ENCODE assay signal across 23 mouse cellular contexts in the genomic region with DNA sequence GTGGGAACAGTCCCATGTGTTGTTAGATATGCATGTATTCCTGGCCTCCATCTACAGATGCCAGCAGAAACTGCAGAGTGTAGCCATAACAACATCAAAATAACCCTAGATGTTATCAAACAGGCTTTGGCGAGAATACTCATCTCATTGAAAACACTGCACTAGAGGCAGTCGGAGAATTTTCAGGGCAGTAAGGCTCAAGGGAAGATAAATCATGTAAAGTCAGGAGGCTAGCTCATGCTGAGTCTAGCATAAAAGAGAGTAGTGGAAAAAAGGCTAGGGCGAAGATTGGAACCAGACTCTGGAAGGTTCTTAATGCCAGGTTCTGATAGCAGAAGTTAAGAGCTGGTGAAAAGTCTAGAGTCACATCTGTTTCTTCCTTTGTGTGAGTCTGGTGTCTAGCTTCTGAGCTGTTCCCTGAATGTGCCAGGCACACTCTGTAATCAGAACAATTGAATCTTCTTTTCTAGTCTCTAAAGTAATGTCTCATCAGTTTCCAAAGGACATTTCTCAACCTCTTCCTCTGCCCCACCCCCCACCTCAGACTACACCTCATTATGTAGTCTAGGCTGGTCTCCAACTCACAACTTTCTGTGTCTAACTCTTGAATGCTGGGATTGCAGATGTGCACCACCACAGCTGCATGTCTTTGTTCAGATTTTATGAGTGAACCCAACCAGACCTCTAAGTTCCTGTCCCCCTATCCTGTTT.
DNase-seq lines count a peak whose midpoint lies in the region; ATAC-seq and TF ChIP-seq lines count a peak whose summit lies in the region.
"Had no signal": no experiment of that assay in that cellular context is flagged by ENCODE, and none has a peak within 500 bp of the region (broad histone marks: within the 10 kb centered on the region; RNA-seq: fewer than 3 reads in every experiment).

No protein-coding gene starts in this region.

- no peaks in the 10 kb centered on the region for H3K79me2 ChIP-seq in CH12.LX (replicated peaks; ENCODE audit: control insufficient read depth, extremely low read depth, insufficient read depth, poor library complexity, severe bottlenecking)

- dilution Hi-C loops in CH12.LX (cut with MboI; ENCODE audit: extremely low pct_ligation_motif_present, extremely low pct_unique_long_range_greater_than_20kb, low sequenced_read_pairs), result no loop called here

- in situ Hi-C loops in CH12.LX (cut with MboI; ENCODE audit: low pct_ligation_motif_present, low pct_unique_long_range_greater_than_20kb, low sequenced_read_pairs), result no loop called here

- H3K27ac ChIP-seq in embryonic facial prominence, embryonic 14.5 days (replicated peaks; ENCODE audit: low read depth, low read length), result no peak overlapping the region
- no peak overlapping the region for H3K27ac ChIP-seq in embryonic facial prominence, embryonic 10.5 days (replicated peaks)
- H3K27ac ChIP-seq in CH12.LX (ENCODE audit: insufficient read depth, low read depth), result no peak overlapping the region
- H3K27ac ChIP-seq: heart, embryonic 15.5 days; hindbrain, embryonic 14.5 days had no signal

- no peak for TF ChIP-seq EP300 in CH12.LX (IDR thresholded peaks at IDR 0.05; ENCODE audit: low read length)

- H3K9ac ChIP-seq in embryonic facial prominence, embryonic 14.5 days (ENCODE audit: low read depth, low read length), result no peak overlapping the region
- no peak overlapping the region for H3K9ac ChIP-seq in CH12.LX (ENCODE audit: insufficient read depth, low read depth)
- H3K9ac ChIP-seq: heart, embryonic 15.5 days; hindbrain, embryonic 14.5 days had no signal

- no peaks in the 10 kb centered on the region for H3K36me3 ChIP-seq in embryonic facial prominence, embryonic 14.5 days (ENCODE audit: control insufficient read depth, insufficient read depth, low read length)
- no peaks in the 10 kb centered on the region for H3K36me3 ChIP-seq in embryonic facial prominence, embryonic 10.5 days (replicated peaks)
- H3K36me3 ChIP-seq in CH12.LX (replicated peaks in 1 of 2; ENCODE audit: control insufficient read depth in 1 of 2, insufficient read depth in 1 of 2, low read length in 1 of 2), result no peaks in the 10 kb centered on the region
- H3K36me3 ChIP-seq: heart, embryonic 15.5 days had no signal

- no peak overlapping the region for H3K4me2 ChIP-seq in embryonic facial prominence, embryonic 14.5 days (ENCODE audit: low read depth, low read length)
- peak overlapping the region; percentile 66; the same call in 1 of the 2 replicates for H3K4me2 ChIP-seq in CH12.LX (ENCODE audit: insufficient read depth, low read depth, poor library complexity, severe bottlenecking)
- H3K4me2 ChIP-seq: heart, embryonic 11.5 days; heart, embryonic 15.5 days; hindbrain, embryonic 14.5 days had no signal

- DNase-seq in embryonic facial prominence, embryonic 14.5 days (ENCODE audit: low spot score), result peak; percentile 3
- no peak for DNase-seq in embryonic facial prominence, embryonic 10.5 days (ENCODE audit: low spot score)
- peak; percentile 12 for DNase-seq in layer of hippocampus, adult 9-11 months
- DNase-seq in layer of hippocampus, adult 8-10 months (ENCODE audit: low spot score in 2 of 2), result no peak
- DNase-seq in CH12.LX (ENCODE audit: extremely low read depth), result no peak
- peak; percentile 52 for DNase-seq in lung, postnatal 10 days
- no peak for DNase-seq in frontal cortex, postnatal 36 days (ENCODE audit: low spot score in 2 of 2)
- no peak for DNase-seq in Muller cell, postnatal 12 days (ENCODE audit: inconsistent ontology term)
- DNase-seq: adrenal gland, adult 2 months; adrenal gland, postnatal 36 days; B cell, adult 2 months; cerebellum, adult 2 months; cerebellum, postnatal 10 days; gastrocnemius, postnatal 36 days; heart, adult 11 months; heart, postnatal 14 days had no signal

- TF ChIP-seq CTCF in CH12.LX (conservative IDR thresholded peaks at IDR 0.05 in 1 of 2, IDR thresholded peaks at IDR 0.05 in 1 of 2; ENCODE audit: low read depth in 2 of 2, low read length in 2 of 2), result no peak

- no peak for TF ChIP-seq POLR2A in CH12.LX (IDR thresholded peaks at IDR 0.05; ENCODE audit: low read depth, low read length)

- no peaks in the 10 kb centered on the region for H3K4me1 ChIP-seq in embryonic facial prominence, embryonic 14.5 days (ENCODE audit: control insufficient read depth, insufficient read depth, low read length)
- no peaks in the 10 kb centered on the region for H3K4me1 ChIP-seq in embryonic facial prominence, embryonic 10.5 days
- H3K4me1 ChIP-seq in CH12.LX (ENCODE audit: control insufficient read depth in 1 of 2, insufficient read depth in 2 of 2), result peaks cover 0 to 14% of the 10 kb centered on the region in 2 experiments; a peak in 2 of 4 replicates
- H3K4me1 ChIP-seq: heart, embryonic 15.5 days had no signal

- ATAC-seq in embryonic facial prominence, embryonic 14.5 days (ENCODE audit: low read depth), result no peak
- ATAC-seq: activated CD4-positive, CD25-positive, alpha-beta regulatory T cell, adult 4 months; CD4-positive, CD25-positive, alpha-beta regulatory T cell, adult 4 months; forebrain, embryonic 16.5 days; Patski had no signal

- H3K4me3 ChIP-seq in embryonic facial prominence, embryonic 14.5 days (ENCODE audit: low read depth, low read length), result no peak overlapping the region
- H3K4me3 ChIP-seq in embryonic facial prominence, embryonic 10.5 days, result no peak overlapping the region
- H3K4me3 ChIP-seq in CH12.LX (replicated peaks in 1 of 3; ENCODE audit: low read depth in 2 of 3, low read length in 2 of 3, poor library complexity in 1 of 3), result no peak overlapping the region
- H3K4me3 ChIP-seq: heart, embryonic 15.5 days had no signal

- TF ChIP-seq RAD21 in CH12.LX (IDR thresholded peaks at IDR 0.05; ENCODE audit: low read depth, low read length), result no peak

- 78% methylated on average over 3 of the region's 3 CpGs for WGBS in embryonic facial prominence, embryonic 14.5 days
- WGBS in embryonic facial prominence, embryonic 10.5 days, result 82% methylated on average over 3 of the region's 3 CpGs

- no peaks in the 10 kb centered on the region for H3K27me3 ChIP-seq in embryonic facial prominence, embryonic 14.5 days (replicated peaks; ENCODE audit: control insufficient read depth, insufficient read depth, low read length)
- no peaks in the 10 kb centered on the region for H3K27me3 ChIP-seq in embryonic facial prominence, embryonic 10.5 days (replicated peaks; ENCODE audit: low read depth, poor library complexity, severe bottlenecking)
- no peaks in the 10 kb centered on the region for H3K27me3 ChIP-seq in CH12.LX (replicated peaks)
- H3K27me3 ChIP-seq: heart, embryonic 15.5 days; Patski had no signal

- H3K9me3 ChIP-seq in embryonic facial prominence, embryonic 14.5 days (ENCODE audit: control insufficient read depth, low read length), result no peaks in the 10 kb centered on the region
- no peaks in the 10 kb centered on the region for H3K9me3 ChIP-seq in embryonic facial prominence, embryonic 10.5 days
- H3K9me3 ChIP-seq in CH12.LX (replicated peaks; ENCODE audit: low read length), result no peaks in the 10 kb centered on the region
- H3K9me3 ChIP-seq: heart, embryonic 15.5 days had no signal

TF ChIP-seq in CH12.LX, 34 proteins besides CTCF, POLR2A, EP300 and RAD21:
- no peak for TF ChIP-seq MAZ (IDR thresholded peaks at IDR 0.05; ENCODE audit: low read depth, low read length)
- no peak for TF ChIP-seq RCOR1 (conservative IDR thresholded peaks at IDR 0.05; ENCODE audit: low read depth, low read length)
- TF ChIP-seq SIN3A (IDR thresholded peaks at IDR 0.05; ENCODE audit: low read length), result no peak
- no peak for TF ChIP-seq POLR2AphosphoS2 (IDR thresholded peaks at IDR 0.05; ENCODE audit: low read depth, low read length)
- no peak for TF ChIP-seq ZC3H11A (IDR thresholded peaks at IDR 0.05; ENCODE audit: low read depth, low read length)
- TF ChIP-seq CHD2 (IDR thresholded peaks at IDR 0.05; ENCODE audit: low read length), result no peak
- no peak for TF ChIP-seq NELFE (IDR thresholded peaks at IDR 0.05; ENCODE audit: low read depth, low read length)
- TF ChIP-seq USF2 (conservative IDR thresholded peaks at IDR 0.05; ENCODE audit: low read depth, low read length), result no peak
- no peak for TF ChIP-seq E2F4 (IDR thresholded peaks at IDR 0.05; ENCODE audit: insufficient replicate concordance, low read depth, low read length)
- no peak for TF ChIP-seq TCF12 (IDR thresholded peaks at IDR 0.05; ENCODE audit: low read depth, low read length)
- TF ChIP-seq ELF1 (IDR thresholded peaks at IDR 0.05; ENCODE audit: low read depth, low read length), result no peak

Comparison
In these comparisons a context has a peak if more than half of its experiments do, and no peak if none do; other contexts are left out.
1. DNase-seq: peak in embryonic facial prominence, embryonic 14.5 days (single experiment), layer of hippocampus, adult 9-11 months (single experiment) and lung, postnatal 10 days (single experiment); none in embryonic facial prominence, embryonic 10.5 days (single experiment), layer of hippocampus, adult 8-10 months (0 of 2), CH12.LX (single experiment), frontal cortex, postnatal 36 days (0 of 2) and Muller cell, postnatal 12 days (single experiment).